Mouse (Mus musculus) cerebellum, adult 2 months (tissue): ENCODE measurements around the gene Ptov1.

Experiments used
- CTCF ChIP-seq: fragments of 200-500 bp; IDR thresholded peaks from 2 replicates; pipeline ENCODE4 v1.5.1; 2011; ENCODE audit warnings: low read depth, mild to moderate bottlenecking, control low read depth, low read length, moderate library complexity, borderline replicate concordance; ENCODE audit not compliant: insufficient read depth
- POLR2A ChIP-seq: fragments of 200-500 bp; IDR thresholded peaks from 2 replicates; pipeline ENCODE4 v1.6.1; 2011; ENCODE audit warnings: low read length, control low read depth, borderline replicate concordance; ENCODE audit not compliant: insufficient read depth

GRCm38 (mm10) chr7:44859896-44860295 is 9.7 kb downstream of the Ptov1 start:
- no peak for TF ChIP-seq CTCF
- no peak for TF ChIP-seq POLR2A
